Mouse (Mus musculus) left cerebral cortex, adult 18-20 months (tissue): ENCODE results near the gene Kcnd3. TPM values are rescaled to one million over a fixed set of nuclear protein-coding genes. Genes with fewer than 3 reads are reported as not detected.

Source experiments
- DNase-seq, 2 experiments: peaks; one replicate each; pipeline ENCODE4 v3.0.0; 2021 to 2022; ENCODE audit warnings: low spot score in 2 of 2, mixed read lengths in 1 of 2
- total RNA-seq, 2 experiments: library from RNA; stranded (reverse); gene quantifications; 2 replicates each; pipeline ENCODE4 v1.2.3; 2021

The Kcnd3 gene
- total RNA-seq, 2 experiments from 2014 or later, result 54.5 to 61.5 TPM

DNA sequence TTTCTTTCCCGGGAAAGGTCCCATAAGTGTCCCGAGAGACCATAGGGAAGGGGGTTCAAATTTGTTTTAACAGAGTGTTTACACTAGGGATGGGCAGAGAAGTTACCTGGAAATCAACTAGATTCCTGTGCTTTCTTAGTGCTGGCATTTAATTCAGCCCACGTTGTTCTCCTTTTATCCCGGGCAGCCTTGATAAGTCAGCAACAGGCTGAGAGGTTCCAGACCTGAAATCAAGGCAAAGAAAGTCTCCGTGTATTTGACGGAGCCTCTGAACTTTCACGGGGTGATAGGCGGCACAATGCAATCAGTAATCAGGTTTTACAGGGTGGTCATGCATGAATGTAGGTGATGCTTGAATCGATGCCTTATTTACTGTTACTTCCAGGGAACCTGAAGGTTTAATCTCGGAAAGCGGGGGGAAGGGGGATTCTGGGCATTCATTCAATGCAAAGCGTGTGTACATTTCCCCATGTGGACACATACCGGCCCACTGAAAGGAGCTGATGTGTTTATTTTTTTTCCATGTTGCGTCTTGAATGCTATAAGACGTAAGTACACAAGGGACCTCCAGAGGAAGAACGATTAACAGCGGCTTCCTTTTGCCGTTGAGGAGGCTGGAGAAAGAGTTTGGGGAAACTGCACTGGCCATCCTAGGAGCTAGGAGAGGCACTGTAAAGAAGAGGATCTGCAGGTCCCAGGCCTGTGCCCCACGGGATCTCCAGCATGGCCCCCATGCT is 1.3 kb downstream of the Kcnd3 start:
- no peak for DNase-seq

DNA sequence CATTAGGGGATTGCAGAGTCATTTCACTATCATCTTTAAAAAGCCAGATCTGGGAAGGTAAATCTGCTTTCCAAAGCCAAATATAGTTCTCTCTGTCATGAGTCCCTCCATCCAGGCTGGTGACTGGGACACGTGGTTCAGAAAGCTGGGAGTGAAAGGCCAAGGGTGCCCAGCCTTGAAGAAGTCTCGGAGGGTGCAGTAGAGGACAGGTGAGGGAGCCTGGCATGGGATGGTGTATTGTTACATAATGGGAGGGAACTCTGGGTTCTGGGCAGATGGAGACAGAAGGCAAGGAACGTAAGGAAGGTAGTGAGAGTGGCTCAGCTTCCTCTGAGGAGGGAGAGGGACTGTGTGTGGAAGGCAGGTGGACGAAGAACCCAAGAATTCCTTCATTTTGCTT is 5.5 kb downstream of the Kcnd3 start:
- no peak for DNase-seq

DNA sequence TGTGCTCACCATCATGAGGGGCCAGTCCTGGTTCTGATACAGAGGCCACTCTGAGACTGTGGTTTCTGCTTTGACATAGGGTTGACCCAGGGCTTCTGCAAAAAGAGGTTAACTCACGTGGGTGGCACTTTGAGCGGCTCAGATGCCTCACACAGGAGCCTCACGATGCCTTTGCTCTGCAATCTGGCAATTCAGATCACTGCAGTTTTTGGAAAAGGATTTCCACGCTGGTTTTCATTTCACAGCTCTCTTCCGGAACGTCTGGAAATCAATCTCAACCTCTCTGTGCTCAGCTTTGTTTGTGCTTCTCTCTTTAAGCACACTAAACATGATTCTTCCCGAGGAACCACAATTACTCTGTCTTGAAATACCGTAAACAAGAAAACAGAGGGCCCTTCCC is 14.4 kb downstream of the Kcnd3 start:
- no peak for DNase-seq

DNA sequence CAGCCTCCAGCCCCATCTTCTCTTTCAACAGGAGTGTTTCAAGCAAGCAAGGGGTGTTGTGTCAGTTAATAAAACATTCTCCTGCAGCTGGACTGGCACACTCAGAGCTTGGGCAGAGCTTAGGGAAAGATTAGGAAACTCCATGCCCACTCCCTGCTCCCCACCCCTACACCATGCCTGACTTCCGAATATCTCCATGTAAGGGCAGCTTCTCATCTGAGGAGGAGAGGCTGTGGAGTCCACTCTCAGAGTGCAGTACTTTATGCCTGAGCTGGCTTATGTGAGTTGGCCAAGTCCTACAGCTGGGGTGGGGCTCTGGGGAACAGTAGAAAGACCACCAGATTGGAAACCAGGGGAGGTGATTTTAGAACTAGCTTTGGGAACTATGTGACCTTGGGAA is 20.4 kb downstream of the Kcnd3 start:
- no peak for DNase-seq

GRCm38 (mm10) chr3:105476408-105476807 is 24.3 kb downstream of the Kcnd3 start:
- DNase-seq, result no peak

DNA sequence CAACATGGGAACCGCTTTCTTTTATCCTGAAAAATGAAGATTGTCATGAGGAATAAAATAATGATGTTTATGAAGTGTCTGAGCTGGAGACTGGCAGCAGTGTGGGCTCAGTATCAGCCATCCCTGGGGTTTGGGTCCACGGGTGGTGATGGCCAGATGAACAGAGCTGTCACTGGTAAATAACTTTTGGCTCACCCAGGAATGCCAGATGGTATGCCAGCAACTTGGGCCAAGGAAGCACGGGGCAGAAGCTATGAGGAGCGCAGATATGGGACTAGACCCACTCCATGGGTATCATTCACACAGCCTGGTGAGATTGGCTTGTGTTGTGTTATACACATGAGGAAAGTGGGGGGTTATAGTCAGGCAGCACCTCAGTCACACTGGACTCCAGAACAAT is 26.7 kb downstream of the Kcnd3 start:
- DNase-seq, result no peak

DNA sequence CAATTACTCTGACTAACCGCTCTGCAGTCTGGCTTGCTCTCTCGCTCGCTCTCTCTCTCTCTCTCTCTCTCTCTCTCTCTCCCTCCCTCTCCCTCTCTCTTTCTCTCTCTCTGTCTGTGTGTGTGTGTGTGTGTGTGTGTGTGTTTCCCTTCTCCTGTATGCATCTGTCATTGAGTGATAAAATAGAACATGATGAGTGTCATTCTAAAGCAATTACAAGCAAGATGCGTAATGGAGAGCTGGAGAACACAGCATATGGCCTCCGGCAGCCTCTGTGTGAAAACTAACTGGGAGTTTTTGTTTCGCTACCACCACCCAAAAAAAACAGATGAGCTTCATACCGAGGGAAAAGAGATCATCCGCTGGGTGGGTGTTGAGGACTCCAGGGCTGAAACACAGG is 29.3 kb downstream of the Kcnd3 start:
- no peak for DNase-seq

DNA sequence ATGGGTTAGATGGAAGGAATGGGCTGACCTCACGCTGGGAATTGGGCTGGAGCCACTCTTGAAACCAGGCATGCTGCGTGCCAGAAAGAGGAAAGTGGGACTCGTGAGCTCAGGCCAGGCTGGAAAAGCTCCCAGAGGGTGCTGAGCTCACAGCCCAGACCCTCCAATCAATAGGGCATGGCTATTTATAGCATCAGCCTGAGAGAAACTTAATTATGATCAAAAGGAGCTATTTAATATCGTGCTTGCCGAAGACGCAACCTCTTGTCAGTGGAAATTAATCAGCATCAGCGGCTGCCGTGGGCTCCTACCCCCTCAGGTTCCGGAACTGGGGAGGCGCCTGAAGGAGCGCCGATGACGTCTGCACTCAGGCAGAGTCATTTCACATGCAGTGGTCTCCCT is 31.5 kb downstream of the Kcnd3 start:
- no peak for DNase-seq

GRCm38 (mm10) chr3:105487171-105487570 is 35.0 kb downstream of the Kcnd3 start:
- no peak for DNase-seq

DNA sequence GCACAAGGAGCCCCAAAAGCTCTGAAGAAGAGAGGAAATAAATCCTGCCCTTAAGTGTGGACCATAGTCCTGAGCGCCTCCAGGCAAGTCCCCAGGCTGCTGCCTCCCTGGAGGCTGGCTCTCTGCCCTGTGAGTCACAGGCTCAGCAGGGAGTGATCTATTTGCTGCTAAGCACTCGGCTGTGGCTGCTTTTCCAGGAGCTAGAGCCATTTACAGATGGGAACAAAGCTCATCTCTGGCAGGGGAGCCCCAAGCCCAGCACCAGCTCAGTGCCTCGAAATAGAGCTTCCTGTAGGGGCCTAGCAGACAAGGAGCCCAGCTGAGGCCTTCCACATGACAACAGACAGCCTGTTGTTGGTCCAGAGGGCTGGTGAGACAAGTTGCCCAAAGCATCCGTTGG is 37.5 kb downstream of the Kcnd3 start:
- peak; percentile 86 to 90 for DNase-seq

DNA sequence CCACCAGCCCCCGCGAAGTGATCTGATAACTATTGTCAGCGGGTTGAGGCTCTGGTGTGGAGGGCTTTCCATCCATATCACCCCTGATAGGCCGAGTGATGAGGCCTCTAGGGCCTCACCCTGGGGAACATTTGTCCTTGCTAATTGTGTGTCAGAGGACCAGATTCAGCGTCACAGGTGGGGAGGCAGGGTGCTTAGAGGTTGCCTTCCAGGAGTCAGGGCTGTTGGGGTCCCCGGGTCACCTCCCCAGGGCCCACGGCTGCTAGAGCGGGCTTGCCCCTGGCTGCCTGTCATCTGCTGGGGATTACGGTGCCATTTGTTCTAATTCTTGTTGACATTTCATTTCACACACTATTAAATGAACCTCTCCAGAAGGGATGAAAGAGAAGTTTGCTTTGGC is 42.8 kb downstream of the Kcnd3 start:
- DNase-seq, result no peak

DNA sequence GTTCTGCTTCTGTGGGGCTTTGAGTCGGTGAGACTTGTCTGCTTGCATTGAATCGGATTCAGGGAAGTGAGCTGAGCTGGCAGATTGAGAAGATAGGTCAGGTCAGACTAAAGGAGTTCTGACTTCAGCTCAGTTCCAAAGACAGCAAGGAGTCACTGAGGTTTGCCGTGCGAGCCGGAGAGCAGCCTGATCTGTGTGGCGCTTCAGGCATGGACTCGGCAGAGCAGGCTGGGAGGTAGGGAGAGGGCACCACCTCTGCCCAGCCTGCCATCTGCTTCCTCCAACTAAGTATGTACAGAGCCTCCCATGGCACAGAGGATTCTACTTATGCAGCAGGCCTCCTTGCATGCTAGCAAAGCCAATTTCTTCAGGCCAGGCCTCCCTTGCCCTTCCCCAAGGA is 44.1 kb downstream of the Kcnd3 start:
- no peak for DNase-seq

DNA sequence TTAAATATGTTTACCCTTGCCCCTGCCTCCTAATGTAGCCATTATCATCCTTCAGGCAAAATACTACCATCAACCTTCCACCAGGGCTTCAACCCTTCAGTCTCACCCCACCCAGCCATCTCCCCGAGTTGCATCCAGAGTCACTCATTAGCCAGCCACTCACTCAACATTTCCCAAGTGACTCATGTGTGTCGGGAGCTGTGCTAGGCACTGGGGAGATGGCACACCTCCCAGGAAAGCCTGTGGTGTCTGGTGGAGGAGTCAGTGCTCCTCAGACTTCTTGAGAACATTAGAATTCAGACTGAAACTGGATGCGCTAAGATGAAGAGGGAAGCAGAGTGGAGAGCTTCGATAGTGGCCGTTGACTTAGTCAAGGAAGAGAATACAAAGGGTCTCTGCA is 44.8 kb downstream of the Kcnd3 start:
- no peak for DNase-seq

GRCm38 (mm10) chr3:105501071-105501470 is 48.9 kb downstream of the Kcnd3 start:
- no peak for DNase-seq

DNA sequence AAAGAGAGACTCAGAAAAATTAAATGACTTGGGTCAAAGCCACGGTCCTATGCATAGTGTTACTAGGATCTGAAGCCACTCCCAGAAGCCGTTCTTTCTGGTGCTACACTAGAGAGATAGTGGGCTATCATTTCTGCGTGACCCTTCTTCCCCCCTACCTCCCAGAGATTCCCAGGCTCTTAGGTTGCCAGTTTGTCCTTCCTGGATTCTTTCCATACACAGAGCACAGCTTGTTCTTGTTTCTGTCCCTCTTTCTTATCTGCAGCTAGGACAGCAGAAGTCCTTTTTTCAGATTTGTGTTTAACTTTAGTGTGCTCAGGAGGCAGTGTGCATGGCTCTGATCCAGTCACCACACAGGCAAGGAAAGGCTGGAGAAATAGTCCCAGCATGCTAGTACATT is 52.1 kb downstream of the Kcnd3 start:
- DNase-seq, result no peak

DNA sequence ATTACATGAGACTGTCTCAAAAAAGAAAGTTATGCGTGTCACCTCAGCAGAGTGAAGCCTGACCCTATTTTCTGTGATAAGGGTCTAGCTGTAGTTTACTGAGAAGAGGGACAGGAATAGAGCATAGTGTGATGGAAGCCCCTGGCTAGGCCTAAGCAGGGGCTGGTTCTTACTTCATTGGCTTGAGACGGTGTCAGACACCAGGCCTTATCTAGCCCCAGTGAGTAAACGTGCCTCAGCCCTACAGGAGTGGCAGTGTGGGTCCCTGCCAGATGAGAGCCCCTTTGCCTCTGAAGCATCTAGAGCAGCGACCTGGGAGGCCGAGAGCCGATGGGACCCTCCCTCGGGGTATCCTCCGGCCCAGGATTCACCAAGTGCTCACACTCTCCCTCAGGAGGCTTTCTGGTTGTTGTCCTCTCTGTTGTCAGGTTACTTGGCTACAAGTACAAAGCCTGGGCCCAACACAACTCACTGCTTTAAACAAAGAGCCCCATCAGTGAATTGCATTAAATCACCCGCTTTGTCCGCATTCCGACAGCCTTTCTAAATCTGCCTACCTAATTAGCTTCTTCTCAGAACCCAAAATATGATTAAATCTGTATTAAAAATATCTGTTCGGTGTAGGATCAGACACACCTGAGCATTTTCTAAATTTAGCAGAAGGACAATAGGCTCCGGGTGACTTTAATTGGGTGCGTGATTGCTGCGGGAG is 53.2 kb downstream of the Kcnd3 start:
- DNase-seq, result no peak

DNA sequence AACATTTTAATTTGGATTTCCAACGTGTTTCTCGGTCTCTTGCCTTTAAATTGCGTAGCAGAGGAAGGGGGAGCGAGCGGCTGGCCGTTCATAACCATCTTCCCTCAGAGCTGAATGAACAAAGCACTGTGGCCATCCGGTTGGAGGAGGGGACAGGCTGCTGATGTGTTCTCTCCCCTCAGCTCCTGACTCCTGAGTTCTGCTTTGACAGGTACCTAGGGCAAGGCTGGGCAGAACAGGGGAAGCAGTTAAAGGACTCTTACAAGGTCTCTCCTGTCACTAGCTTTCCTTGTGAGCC is 53.7 kb downstream of the Kcnd3 start:
- DNase-seq, result no peak

DNA sequence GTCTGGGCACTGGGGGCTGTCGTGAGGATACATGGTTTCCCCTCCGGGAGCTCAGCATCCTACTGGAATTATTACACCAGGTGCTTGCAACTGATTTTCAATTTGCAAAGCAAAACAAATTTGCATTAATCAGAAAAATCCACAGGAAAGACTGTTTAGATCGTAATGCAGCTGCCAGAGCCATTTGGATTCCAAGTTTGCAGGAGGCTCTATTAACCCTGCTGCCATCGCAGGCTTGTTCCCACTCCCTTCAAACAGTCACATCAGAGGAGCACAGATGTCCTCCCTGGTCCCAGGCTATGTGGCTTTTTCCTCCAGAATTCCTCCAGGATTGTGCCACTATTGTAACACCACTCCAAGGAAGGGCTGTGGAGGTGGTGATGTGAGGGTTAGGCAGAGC is 54.5 kb downstream of the Kcnd3 start:
- DNase-seq, result no peak

- no peak for DNase-seq
Observed at GRCm38 (mm10) chr3:105509321-105509720, 57.2 kb downstream of the Kcnd3 start.

DNA sequence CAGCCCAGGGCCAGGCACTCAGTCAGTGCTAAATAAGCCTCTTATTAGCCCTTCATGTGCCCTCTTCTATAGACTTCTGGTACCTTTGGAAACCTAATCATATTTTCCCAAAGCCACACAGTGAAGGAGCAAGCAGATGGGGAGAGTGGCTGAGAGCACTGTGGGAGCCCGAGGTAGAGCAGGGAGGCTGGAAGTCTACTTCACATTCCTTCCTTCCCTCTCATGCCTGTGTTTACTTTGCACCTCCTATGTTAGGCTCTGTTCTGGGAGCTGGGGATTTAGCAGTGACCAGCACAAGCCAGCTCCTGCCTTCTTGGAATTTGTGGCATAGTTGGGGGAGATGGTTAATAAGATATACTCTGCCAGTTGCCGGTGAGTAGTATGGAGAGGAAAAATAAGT is 59.7 kb downstream of the Kcnd3 start:
- no peak for DNase-seq

- no peak for DNase-seq
Observed at GRCm38 (mm10) chr3:105514215-105514614, 62.1 kb downstream of the Kcnd3 start.

GRCm38 (mm10) chr3:105515035-105515434 is 62.9 kb downstream of the Kcnd3 start:
- no peak for DNase-seq

DNA sequence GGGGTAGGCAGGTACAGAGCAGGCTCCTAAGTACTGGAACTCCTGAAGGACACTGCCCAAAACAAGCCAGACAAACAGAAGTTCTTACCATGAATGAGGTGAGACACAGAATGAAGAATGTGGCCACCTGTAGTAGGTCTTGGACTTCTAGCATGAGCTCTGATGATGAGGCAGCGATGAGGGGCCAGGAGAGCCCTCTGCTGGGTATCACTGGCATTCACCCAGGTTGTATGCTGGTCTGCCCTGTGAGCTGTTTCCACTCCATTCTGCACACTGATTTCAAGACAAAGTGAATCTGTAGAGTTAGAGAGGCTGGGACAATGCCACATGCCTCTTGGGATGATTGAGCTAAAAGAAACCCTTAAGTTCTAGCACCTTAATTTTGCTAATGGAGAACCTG is 63.5 kb downstream of the Kcnd3 start:
- DNase-seq, result no peak
